Mouse (Mus musculus) stomach, embryonic 14.5 days (tissue): ENCODE data around the gene Maff. TPM values are rescaled to one million over a fixed set of nuclear protein-coding genes. Genes with fewer than 3 reads are reported as not detected.

Experiments
- ATAC-seq: fragments of 200-750 bp; cut with Nextera tagmentation; 2 replicates; pipeline ENCODE4 v1.8.0; 2017; ENCODE audit warnings: low read depth, moderate TSS enrichment; ENCODE audit not compliant: insufficient number of reproducible peaks, insufficient read depth, low FRiP score
- H3K27ac ChIP-seq: fragments of 300-500 bp; sonication (generic); 2 replicates; pipeline ENCODE4 v1.5.1; 2014; ENCODE audit warnings: mild to moderate bottlenecking, low read length, moderate library complexity, mixed read lengths
- H3K27me3 ChIP-seq: fragments of 300-500 bp; sonication (generic); 2 replicates; pipeline ENCODE4 v1.6.1; 2014; ENCODE audit warnings: low read length, control low read depth, mixed read lengths; ENCODE audit not compliant: control insufficient read depth, insufficient read depth
- H3K36me3 ChIP-seq: fragments of 300-500 bp; sonication (generic); 2 replicates; pipeline ENCODE4 v1.6.1; 2014; ENCODE audit warnings: mild to moderate bottlenecking, control low read depth, low read length, moderate library complexity, mixed read lengths; ENCODE audit not compliant: control insufficient read depth, insufficient read depth
- H3K4me1 ChIP-seq: fragments of 300-500 bp; sonication (generic); 2 replicates; pipeline ENCODE4 v1.6.1; 2014; ENCODE audit warnings: low read length, control low read depth, mixed read lengths; ENCODE audit not compliant: control insufficient read depth, insufficient read depth
- H3K4me2 ChIP-seq: fragments of 300-500 bp; sonication (generic); replicated peaks from 2 replicates; pipeline ENCODE4 v1.6.1; 2014; ENCODE audit warnings: low read depth, low read length, control low read depth
- H3K4me3 ChIP-seq: fragments of 300-500 bp; sonication (generic); 2 replicates; pipeline ENCODE4 v1.5.1; 2014; ENCODE audit warnings: low read depth, low read length, control low read depth
- H3K9ac ChIP-seq: fragments of 300-500 bp; sonication (generic); replicated peaks from 2 replicates; pipeline ENCODE4 v1.6.1; 2014; ENCODE audit warnings: low read depth, mild to moderate bottlenecking, control low read depth, low read length, moderate library complexity, mixed read lengths
- H3K9me3 ChIP-seq: fragments of 300-500 bp; sonication (generic); 2 replicates; pipeline ENCODE4 v1.6.1; 2016; ENCODE audit warnings: low read depth, low read length, control low read depth; ENCODE audit not compliant: control insufficient read depth
- WGBS: fragments of 180-500 bp; shearing (Covaris S2); extraction: QIAGEN DNeasy Blood & Tissue Kit; methylation state at CpG from one replicate; pipeline ENCODE4 v1.1.7; 2014; 5-methylcytosine and 5-hydroxymethylcytosine counted together
- polyA plus RNA-seq: library from polyadenylated mRNA; unstranded; fragments of >200 nt; fragmentation: Nextera tagmentation; extraction: Ambion mirVana; gene quantifications from 2 replicates; pipeline ENCODE4 v1.2.1, GENCODE M21; 2014

Maff gene
- polyA plus RNA-seq, result 4.2 and 6.1 TPM in 2 replicates

- ATAC-seq, result no peak
- Histone ChIP-seq H3K4me1 (peaks cover 9% of the 10 kb centered on the region), H3K4me2 (peak within 1 kb of the TSS; percentile 73), H3K9ac (peak within 1 kb of the TSS; percentile 39), H3K4me3 (peak within 1 kb of the TSS; percentile 67), H3K27me3 (no peaks in the 10 kb centered on the region), H3K9me3 (no peaks in the 10 kb centered on the region), H3K36me3 (no peaks in the 10 kb centered on the region), H3K27ac (peak within 1 kb of the TSS; percentile 97)
- 46% methylated on average over 8 of the region's 8 CpGs for WGBS
These were observed at the start of gene Maff for GRCm38 (mm10) chr15:79346051-79346793. Gene Maff (plus strand): TSS chr15:79346621.

GRCm38 (mm10) chr15:79298553-79298952 is 47.9 kb upstream of the Maff start:
- WGBS, result 82% methylated on average over 6 of the region's 6 CpGs
- no peaks in the 10 kb centered on the region for H3K9me3 ChIP-seq
- no peaks in the 10 kb centered on the region for H3K4me1 ChIP-seq
- H3K4me3 ChIP-seq, result no peak overlapping the region
- ATAC-seq, result no peak
- H3K4me2 ChIP-seq, result no peak overlapping the region
- no peak overlapping the region for H3K27ac ChIP-seq
- no peaks in the 10 kb centered on the region for H3K36me3 ChIP-seq
- H3K27me3 ChIP-seq, result no peaks in the 10 kb centered on the region
- H3K9ac ChIP-seq, result no peak overlapping the region

- H3K9me3 ChIP-seq, result no peaks in the 10 kb centered on the region
- no peak overlapping the region for H3K27ac ChIP-seq
- 74% methylated on average over 2 of the region's 2 CpGs for WGBS
- ATAC-seq, result no peak
- no peak overlapping the region for H3K4me2 ChIP-seq
- H3K4me1 ChIP-seq, result no peaks in the 10 kb centered on the region
- H3K4me3 ChIP-seq, result no peak overlapping the region
- H3K9ac ChIP-seq, result no peak overlapping the region
- H3K36me3 ChIP-seq, result no peaks in the 10 kb centered on the region
- H3K27me3 ChIP-seq, result no peaks in the 10 kb centered on the region
These were observed 46.8 kb upstream of the Maff start for GRCm38 (mm10) chr15:79299563-79300155.

- Histone ChIP-seq H3K27me3 (no peaks in the 10 kb centered on the region), H3K9ac (no peak overlapping the region), H3K9me3 (no peaks in the 10 kb centered on the region), H3K4me3 (no peak overlapping the region), H3K4me2 (no peak overlapping the region), H3K27ac (no peak overlapping the region), H3K36me3 (peaks cover 6% of the 10 kb centered on the region; the same call in 1 of the 2 replicates), H3K4me1 (no peaks in the 10 kb centered on the region)
- ATAC-seq, result no peak
- WGBS, result 80% methylated on average over 8 of the region's 8 CpGs
These were observed 42.7 kb upstream of the Maff start for GRCm38 (mm10) chr15:79303725-79304124.

GRCm38 (mm10) chr15:79304832-79305231 is 41.6 kb upstream of the Maff start:
- H3K27me3 ChIP-seq, result no peaks in the 10 kb centered on the region
- no peaks in the 10 kb centered on the region for H3K4me1 ChIP-seq
- ATAC-seq, result no peak
- no peak overlapping the region for H3K27ac ChIP-seq
- H3K4me2 ChIP-seq, result no peak overlapping the region
- no peaks in the 10 kb centered on the region for H3K9me3 ChIP-seq
- H3K4me3 ChIP-seq, result no peak overlapping the region
- H3K9ac ChIP-seq, result no peak overlapping the region
- WGBS, result 70% methylated on average over 4 of the region's 5 CpGs
- H3K36me3 ChIP-seq, result peaks cover 6% of the 10 kb centered on the region; the same call in 1 of the 2 replicates

- Histone ChIP-seq H3K27me3 (no peaks in the 10 kb centered on the region), H3K4me2 (no peak overlapping the region), H3K4me1 (no peaks in the 10 kb centered on the region), H3K27ac (no peak overlapping the region), H3K9ac (no peak overlapping the region), H3K36me3 (peaks cover 10% of the 10 kb centered on the region; the same call in 1 of the 2 replicates), H3K9me3 (no peaks in the 10 kb centered on the region), H3K4me3 (no peak overlapping the region)
- no peak for ATAC-seq
- 74% methylated on average over 23 of the region's 23 CpGs for WGBS
These were observed 40.3 kb upstream of the Maff start for GRCm38 (mm10) chr15:79306043-79306637.

- no peak for ATAC-seq
- no peaks in the 10 kb centered on the region for H3K4me1 ChIP-seq
- peaks cover 10% of the 10 kb centered on the region; the same call in 1 of the 2 replicates for H3K36me3 ChIP-seq
- no peak overlapping the region for H3K4me2 ChIP-seq
- no peaks in the 10 kb centered on the region for H3K9me3 ChIP-seq
- H3K9ac ChIP-seq, result no peak overlapping the region
- H3K4me3 ChIP-seq, result no peak overlapping the region
- H3K27ac ChIP-seq, result no peak overlapping the region
- WGBS, result 53% methylated on average over 4 of the region's 4 CpGs
- H3K27me3 ChIP-seq, result no peaks in the 10 kb centered on the region
These were observed 38.6 kb upstream of the Maff start for GRCm38 (mm10) chr15:79307861-79308260.

GRCm38 (mm10) chr15:79313848-79314369 is 32.5 kb upstream of the Maff start:
- H3K4me2 ChIP-seq, result no peak overlapping the region
- H3K4me3 ChIP-seq, result no peak overlapping the region
- no peak overlapping the region for H3K9ac ChIP-seq
- no peaks in the 10 kb centered on the region for H3K4me1 ChIP-seq
- WGBS, result 72% methylated on average over 8 of the region's 8 CpGs
- H3K27ac ChIP-seq, result no peak overlapping the region
- no peaks in the 10 kb centered on the region for H3K9me3 ChIP-seq
- ATAC-seq, result no peak
- H3K27me3 ChIP-seq, result no peaks in the 10 kb centered on the region
- 0 out of 2 replicates have a peak, but pooled peaks cover 3% of the 10 kb centered on the region for H3K36me3 ChIP-seq
